Mouse (Mus musculus) left cerebral cortex, postnatal 10 days (tissue): Measurements from ENCODE around the gene Gm17657. TPM values are rescaled to one million over a fixed set of nuclear protein-coding genes. Genes with fewer than 3 reads are reported as not detected.

ENCODE experiments used
- DNase-seq, 2 experiments: peaks; one replicate each; pipeline ENCODE4 v3.0.0; 2021 to 2022; ENCODE audit warnings: low spot score in 2 of 2, mixed read lengths in 1 of 2; ENCODE audit errors: extremely low spot score in 1 of 2
- intact Hi-C: fragments of 180-260 bp; cut with DNase I; formaldehyde crosslinking; loops from one replicate; pipeline ENCODE4 v1.15.1; 2025
- microRNA-seq: library from miRNA; unstranded; fragments of <30 nt; microRNA quantifications from one replicate; pipeline ENCODE4 v1.2.0, GENCODE M21; 2022
- total RNA-seq, 2 experiments: library from RNA; stranded (reverse); gene quantifications; 2 replicates each; pipeline ENCODE4 v1.2.3; 2021

Gene Gm17657
- total RNA-seq, 2 experiments from 2014 or later, result not detected

- no peak for DNase-seq
- intact Hi-C loops, result no loop called here
These were observed 74.3 kb downstream of the Gm17657 start for GRCm38 (mm10) chr17:29475142-29475541.

- intact Hi-C loops, result no loop called here
- DNase-seq, result no peak
These were observed 75.4 kb downstream of the Gm17657 start for GRCm38 (mm10) chr17:29474036-29474435.

- intact Hi-C loops, result no loop called here
- no peak for DNase-seq
These were observed 76.0 kb downstream of the Gm17657 start for GRCm38 (mm10) chr17:29473466-29473865.

Small RNA genes within 50 kb of the gene (microRNA-seq; reads per million reads assigned to microRNA genes)
- not detected for gene Mir7667

Other genes starting within 250 kb of the Gm17657 start
- 1 to 10 TPM; 1.6 to 1.8 TPM for gene Pi16, start 232.0 kb downstream of the Gm17657 start, total RNA-seq
- 100 to 1,000 TPM; 493 to 499 TPM for gene Mtch1, start 201.7 kb downstream of the Gm17657 start, total RNA-seq
- gene Fgd2, start 188.7 kb downstream of the Gm17657 start, total RNA-seq, result 10 to 100 TPM in 1 of 2 experiments, 1 to 10 TPM in 1; 8.7 to 10.4 TPM
- gene Pim1, start 58.9 kb downstream of the Gm17657 start, total RNA-seq, result 1 to 10 TPM; 3.7 to 5.2 TPM
- 10 to 100 TPM; 47.1 to 48.1 TPM for gene Tbc1d22b, start 147 bp upstream of the Gm17657 start, total RNA-seq
- gene Tmem217, start 2.7 kb upstream of the Gm17657 start, total RNA-seq, result not detected
- 10 to 100 TPM; 44.0 to 47.8 TPM for gene Rnf8, start 65.2 kb upstream of the Gm17657 start, total RNA-seq
- gene Gm28043, start 65.2 kb upstream of the Gm17657 start, total RNA-seq, result 1 to 10 TPM; 3.8 to 4.2 TPM
- gene Cmtr1, start 111.0 kb upstream of the Gm17657 start, total RNA-seq, result 100 to 1,000 TPM in 1 of 2 experiments, 10 to 100 TPM in 1; 85.1 to 104 TPM
- gene Ccdc167, start 167.4 kb upstream of the Gm17657 start, total RNA-seq, result 10 to 100 TPM; 11.9 to 12.8 TPM